Mouse (Mus musculus): ENCODE results near the gene Gm13040. TPM values are rescaled to one million over a fixed set of nuclear protein-coding genes. Genes with fewer than 3 reads are reported as not detected.
"Not testable (repeated sequence)": the region's sequence is repeated elsewhere in the genome, so short reads cannot be mapped to it uniquely, and the experiment has no call there.

Gene Gm13040
- not detected for total RNA-seq (2021)
- long read RNA-seq, experiment 1 = 0 reads
- long read RNA-seq, experiment 2 = 0 reads

- intact Hi-C loops (cut with DNase I); DNase-seq: not testable (repeated sequence)
Measured at GRCm38 (mm10) chr4:143535654-143536053, at the start of gene Gm13040. TSS of gene Gm13040 (plus strand) at chr4:143535954.

GRCm38 (mm10) chr4:143511043-143511442, 24.7 kb upstream of the Gm13040 start, which contains the start of gene Gm13043:
TSS of gene Gm13043 (plus strand) at chr4:143511343.
- intact Hi-C loops (cut with DNase I) = no loop called here

GRCm38 (mm10) chr4:143551400-143551799, 15.6 kb downstream of the Gm13040 start, which contains the start of the genes BC080695 and Gm13057:
TSS of gene BC080695 (plus strand) at chr4:143551700.
TSS of gene Gm13057 (plus strand) at chr4:143551709.
- DNase-seq; intact Hi-C loops (cut with DNase I): not testable (repeated sequence)

More at GRCm38 (mm10) chr4:143511043-143511442, 24.7 kb upstream of the Gm13040 start, which contains the start of gene Gm13043:
- no peak for DNase-seq

Other genes starting within 250 kb of the Gm13040 start
- 1 to 10 TPM; 7.0 to 7.7 TPM for gene Pdpn, start 236.4 kb upstream of the Gm13040 start, total RNA-seq (2021)
- gene Lrrc38, start 186.2 kb upstream of the Gm13040 start, total RNA-seq (2021) = 10 to 100 TPM; 18.7 to 22.2 TPM
- gene Pramel1, start 141.5 kb upstream of the Gm13040 start, total RNA-seq (2021) = not detected
- gene Pramef8, start 123.5 kb upstream of the Gm13040 start, total RNA-seq (2021) = 1 to 10 TPM; 4.6 to 7.6 TPM
- not detected for gene Oog4, start 85.6 kb upstream of the Gm13040 start, total RNA-seq (2021)
- not detected for gene Gm13043, start 24.6 kb upstream of the Gm13040 start, total RNA-seq (2021)
- not detected for gene BC080695, start 15.7 kb downstream of the Gm13040 start, total RNA-seq (2021)
- not detected for gene Gm13057, start 15.8 kb downstream of the Gm13040 start, total RNA-seq (2021)
- gene Gm13083, start 79.0 kb downstream of the Gm13040 start, total RNA-seq (2021) = not detected
- gene Gm13088, start 121.3 kb downstream of the Gm13040 start, total RNA-seq (2021) = not detected
- not detected for gene Gm13089, start 166.8 kb downstream of the Gm13040 start, total RNA-seq (2021)
- gene Gm13078, start 183.5 kb downstream of the Gm13040 start, total RNA-seq (2021) = not detected